Mouse (Mus musculus) forebrain, embryonic 12.5 days (tissue): ENCODE measurements around the gene Acacb. TPM values are rescaled to one million over a fixed set of nuclear protein-coding genes. Genes with fewer than 3 reads are reported as not detected.
A peak's percentile ranks its signal among the peaks of the same experiment; 100 is the strongest.

Source experiments
- ATAC-seq: fragments of 200-750 bp; cut with Nextera tagmentation; 2 replicates; pipeline ENCODE4 v1.8.0; 2017; ENCODE audit warnings: moderate TSS enrichment; ENCODE audit not compliant: low FRiP score
- H3K27ac ChIP-seq: fragments of 300-500 bp; sonication (generic); 2 replicates; pipeline ENCODE4 v1.5.1; 2016; ENCODE audit warnings: mild to moderate bottlenecking
- H3K27me3 ChIP-seq: fragments of 300-500 bp; sonication (generic); 2 replicates; pipeline ENCODE4 v1.6.1; 2016; ENCODE audit warnings: mild to moderate bottlenecking
- H3K36me3 ChIP-seq: fragments of 300-500 bp; sonication (generic); replicated peaks from 2 replicates; pipeline ENCODE4 v1.6.1; 2016; ENCODE audit warnings: mild to moderate bottlenecking
- H3K4me1 ChIP-seq: fragments of 300-500 bp; sonication (generic); 2 replicates; pipeline ENCODE4 v1.6.1; 2016
- H3K4me2 ChIP-seq: fragments of 300-500 bp; sonication (generic); 2 replicates; pipeline ENCODE4 v1.6.1; 2016; ENCODE audit warnings: mild to moderate bottlenecking, moderate library complexity
- H3K4me3 ChIP-seq: fragments of 300-500 bp; sonication (generic); replicated peaks from 2 replicates; pipeline ENCODE4 v1.5.1; 2016; ENCODE audit warnings: mild to moderate bottlenecking
- H3K9ac ChIP-seq: fragments of 300-500 bp; sonication (generic); 2 replicates; pipeline ENCODE4 v1.6.1; 2016; ENCODE audit warnings: mild to moderate bottlenecking
- H3K9me3 ChIP-seq: fragments of 300-500 bp; sonication (generic); 2 replicates; pipeline ENCODE4 v1.6.1; 2016
- WGBS: fragments of 180-500 bp; shearing (Covaris S2); methylation state at CpG from one replicate; pipeline ENCODE4 v1.1.7; 2016; 5-methylcytosine and 5-hydroxymethylcytosine counted together
- polyA plus RNA-seq: library from polyadenylated mRNA; unstranded; fragments of >200 nt; fragmentation: Nextera tagmentation; extraction: Ambion mirVana; gene quantifications from 2 replicates; pipeline ENCODE4 v1.2.1, GENCODE M21; 2016

The Acacb gene
- polyA plus RNA-seq, 1 experiment from 2014 or later: 1.9 TPM

GRCm38 (mm10) chr5:114282346-114282745, 136.0 kb downstream of the Acacb start:
- peaks cover 68% of the 10 kb centered on the region for H3K27me3 ChIP-seq
- H3K36me3 ChIP-seq: no peaks in the 10 kb centered on the region
- H3K4me2 ChIP-seq: no peak overlapping the region
- H3K9me3 ChIP-seq: no peaks in the 10 kb centered on the region
- no peak overlapping the region for H3K9ac ChIP-seq
- peaks cover 36% of the 10 kb centered on the region for H3K4me1 ChIP-seq
- 69% methylated on average over 6 of the region's 6 CpGs for WGBS
- H3K4me3 ChIP-seq: no peak overlapping the region
- no peak overlapping the region for H3K27ac ChIP-seq
- no peak for ATAC-seq

GRCm38 (mm10) chr5:114284604-114285397, 138.5 kb downstream of the Acacb start:
- H3K36me3 ChIP-seq: no peaks in the 10 kb centered on the region
- peaks cover 24% of the 10 kb centered on the region for H3K4me1 ChIP-seq
- WGBS: 51% methylated on average over 13 of the region's 13 CpGs
- H3K4me3 ChIP-seq: no peak overlapping the region
- peaks cover 67% of the 10 kb centered on the region for H3K27me3 ChIP-seq
- no peak overlapping the region for H3K9ac ChIP-seq
- ATAC-seq: no peak
- no peak overlapping the region for H3K27ac ChIP-seq
- H3K4me2 ChIP-seq: no peak overlapping the region
- no peaks in the 10 kb centered on the region for H3K9me3 ChIP-seq

GRCm38 (mm10) chr5:114285398-114285700, 139.0 kb downstream of the Acacb start:
- H3K9me3 ChIP-seq: no peaks in the 10 kb centered on the region
- no peak overlapping the region for H3K27ac ChIP-seq
- ATAC-seq: no peak
- no peak overlapping the region for H3K9ac ChIP-seq
- no peak overlapping the region for H3K4me2 ChIP-seq
- no peaks in the 10 kb centered on the region for H3K36me3 ChIP-seq
- no peak overlapping the region for H3K4me3 ChIP-seq
- 48% methylated on average over 3 of the region's 3 CpGs for WGBS
- peaks cover 68% of the 10 kb centered on the region for H3K27me3 ChIP-seq
- peaks cover 26% of the 10 kb centered on the region for H3K4me1 ChIP-seq

- Histone ChIP-seq H3K36me3 (no peaks in the 10 kb centered on the region), H3K4me2 (no peak overlapping the region), H3K9me3 (no peaks in the 10 kb centered on the region), H3K27ac (no peak overlapping the region), H3K4me1 (peaks cover 34% of the 10 kb centered on the region), H3K27me3 (peaks cover 69% of the 10 kb centered on the region), H3K9ac (no peak overlapping the region), H3K4me3 (no peak overlapping the region)
- ATAC-seq: no peak
- WGBS: 77% methylated on average over 4 of the region's 4 CpGs
Observed at GRCm38 (mm10) chr5:114286102-114286501, 139.8 kb downstream of the Acacb start.

- Histone ChIP-seq H3K4me3 (no peak overlapping the region), H3K4me1 (peaks cover 37% of the 10 kb centered on the region), H3K9ac (no peak overlapping the region), H3K27me3 (peaks cover 63% of the 10 kb centered on the region), H3K9me3 (no peaks in the 10 kb centered on the region), H3K27ac (no peak overlapping the region), H3K36me3 (no peaks in the 10 kb centered on the region), H3K4me2 (no peak overlapping the region)
- ATAC-seq: no peak
- WGBS: 88% methylated on average over 16 of the region's 16 CpGs
Observed at GRCm38 (mm10) chr5:114286872-114287571, 140.7 kb downstream of the Acacb start.

- no peaks in the 10 kb centered on the region for H3K36me3 ChIP-seq
- peaks cover 39% of the 10 kb centered on the region for H3K4me1 ChIP-seq
- ATAC-seq: no peak
- WGBS: 88% methylated on average over 5 of the region's 5 CpGs
- no peaks in the 10 kb centered on the region for H3K9me3 ChIP-seq
- H3K4me3 ChIP-seq: no peak overlapping the region
- no peak overlapping the region for H3K27ac ChIP-seq
- H3K9ac ChIP-seq: no peak overlapping the region
- peaks cover 52% of the 10 kb centered on the region for H3K27me3 ChIP-seq
- H3K4me2 ChIP-seq: no peak overlapping the region
Observed at GRCm38 (mm10) chr5:114288396-114288795, 142.1 kb downstream of the Acacb start.

- no peaks in the 10 kb centered on the region for H3K9me3 ChIP-seq
- 53% methylated on average over 13 of the region's 13 CpGs for whole genome bisulfite sequencing
- no peak within 1 kb of the TSS for H3K27ac ChIP-seq
- no peak for ATAC-seq
- no peak within 1 kb of the TSS for H3K4me2 ChIP-seq
- no peaks in the 10 kb centered on the region for H3K36me3 ChIP-seq
- H3K4me3 ChIP-seq: no peak within 1 kb of the TSS
- H3K4me1 ChIP-seq: peaks cover 43% of the 10 kb centered on the region
- H3K27me3 ChIP-seq: peaks cover 50% of the 10 kb centered on the region
- peak within 1 kb of the TSS; percentile 25; the same call in 1 of the 2 replicates for H3K9ac ChIP-seq
Observed at GRCm38 (mm10) chr5:114288874-114289273, 142.5 kb downstream of the Acacb start, which contains the start of gene Myo1h. TSS of gene Myo1h (plus strand) at chr5:114289166.

- peaks cover 52% of the 10 kb centered on the region for H3K27me3 ChIP-seq
- peak overlapping the region; percentile 25; the same call in 1 of the 2 replicates for H3K9ac ChIP-seq
- WGBS: 41% methylated on average over 3 of the region's 3 CpGs
Observed at GRCm38 (mm10) chr5:114290004-114290403, 143.7 kb downstream of the Acacb start.

GRCm38 (mm10) chr5:114296693-114297631, 150.6 kb downstream of the Acacb start:
- 13% methylated on average over 22 of the region's 22 CpGs for WGBS
- H3K4me2 ChIP-seq: peak overlapping the region; percentile 6
- no peaks in the 10 kb centered on the region for H3K36me3 ChIP-seq
- no peak overlapping the region for H3K9ac ChIP-seq
- H3K4me1 ChIP-seq: peaks cover 61% of the 10 kb centered on the region
- H3K27me3 ChIP-seq: peaks cover 51% of the 10 kb centered on the region
- H3K27ac ChIP-seq: peak overlapping the region; percentile 57; the same call in 1 of the 2 replicates
- no peak overlapping the region for H3K4me3 ChIP-seq
- ATAC-seq: no peak
- no peaks in the 10 kb centered on the region for H3K9me3 ChIP-seq

More at GRCm38 (mm10) chr5:114290004-114290403, 143.7 kb downstream of the Acacb start:
- H3K9me3 ChIP-seq: no peaks in the 10 kb centered on the region
- peaks cover 36% of the 10 kb centered on the region for H3K4me1 ChIP-seq
- no peak overlapping the region for H3K27ac ChIP-seq
- no peak overlapping the region for H3K4me2 ChIP-seq
- no peak overlapping the region for H3K4me3 ChIP-seq
- H3K36me3 ChIP-seq: no peaks in the 10 kb centered on the region
- 0 out of 2 replicates have a peak, but pooled peaks have one; percentile 53 for ATAC-seq

GRCm38 (mm10) chr5:114298212-114298894, 152.0 kb downstream of the Acacb start:
- 56% methylated on average over 18 of the region's 18 CpGs for WGBS
- Histone ChIP-seq H3K4me1 (peaks cover 56% of the 10 kb centered on the region), H3K9ac (no peak overlapping the region), H3K4me3 (no peak overlapping the region), H3K27ac (peak overlapping the region; percentile 57), H3K27me3 (peaks cover 62% of the 10 kb centered on the region), H3K4me2 (no peak overlapping the region), H3K36me3 (no peaks in the 10 kb centered on the region), H3K9me3 (no peaks in the 10 kb centered on the region)
- 0 out of 2 replicates have a peak, but pooled peaks have one; percentile 39 for ATAC-seq

GRCm38 (mm10) chr5:114299156-114299855, 153.0 kb downstream of the Acacb start:
- Histone ChIP-seq H3K4me3 (no peak overlapping the region), H3K9me3 (no peaks in the 10 kb centered on the region), H3K4me2 (peak overlapping the region; percentile 25), H3K9ac (no peak overlapping the region), H3K27ac (peak overlapping the region; percentile 65; the same call in 1 of the 2 replicates), H3K36me3 (no peaks in the 10 kb centered on the region), H3K4me1 (peaks cover 52% of the 10 kb centered on the region), H3K27me3 (peaks cover 63% of the 10 kb centered on the region)
- 19% methylated on average over 22 of the region's 22 CpGs for WGBS
- ATAC-seq: peak; percentile 40
